Mouse (Mus musculus): ENCODE measurements at regions not wholly inside any gene's neighbourhood (a gene's known extent, or its start where the extent isn't known, plus 50 kb on each side); places are given as distances from the start of the nearest gene placed in this dataset.

DNA sequence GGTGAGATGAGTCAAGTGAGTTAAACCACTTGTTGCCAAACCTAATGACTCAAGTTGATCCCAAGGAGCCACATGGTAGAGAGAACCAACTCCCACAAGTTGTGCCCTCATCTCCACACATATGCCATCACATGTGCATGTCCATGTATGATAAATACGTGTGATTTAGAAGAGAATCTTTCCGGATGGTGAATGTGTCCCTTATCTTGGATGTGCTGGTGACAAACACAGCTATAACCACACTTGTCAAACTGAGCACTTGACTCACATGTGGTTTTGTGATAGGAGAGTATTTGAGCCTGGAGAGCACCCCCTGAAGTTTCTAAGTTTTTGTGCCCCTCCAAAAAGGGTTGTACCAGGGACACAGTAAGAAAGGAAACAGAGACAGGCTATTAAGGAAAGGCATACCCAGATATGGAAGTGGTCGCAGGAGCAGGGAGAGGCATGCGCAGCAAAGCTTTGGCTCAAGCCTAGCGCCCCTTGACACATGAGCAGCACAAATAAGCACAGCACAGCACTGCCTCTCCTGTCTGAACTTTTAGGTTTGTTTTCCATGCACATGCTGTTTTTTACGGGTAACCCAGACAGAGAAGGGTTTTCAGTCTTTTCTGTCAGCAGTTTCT lies 558.4 kb upstream of the Nrp1 start:
- no peak overlapping the region for H3K27ac ChIP-seq
- no peak overlapping the region for H3K4me3 ChIP-seq
- no peak for DNase-seq (ENCODE audit: low spot score)
- H3K9me3 ChIP-seq = no peaks in the 10 kb centered on the region
- WGBS = 62% methylated on average over 6 of the region's 6 CpGs
- H3K36me3 ChIP-seq = no peaks in the 10 kb centered on the region
- H3K4me1 ChIP-seq = 0 out of 2 replicates have a peak, but pooled peaks cover 3% of the 10 kb centered on the region
- H3K27me3 ChIP-seq (ENCODE audit: insufficient read depth, poor library complexity, severe bottlenecking) = no peaks in the 10 kb centered on the region

DNA sequence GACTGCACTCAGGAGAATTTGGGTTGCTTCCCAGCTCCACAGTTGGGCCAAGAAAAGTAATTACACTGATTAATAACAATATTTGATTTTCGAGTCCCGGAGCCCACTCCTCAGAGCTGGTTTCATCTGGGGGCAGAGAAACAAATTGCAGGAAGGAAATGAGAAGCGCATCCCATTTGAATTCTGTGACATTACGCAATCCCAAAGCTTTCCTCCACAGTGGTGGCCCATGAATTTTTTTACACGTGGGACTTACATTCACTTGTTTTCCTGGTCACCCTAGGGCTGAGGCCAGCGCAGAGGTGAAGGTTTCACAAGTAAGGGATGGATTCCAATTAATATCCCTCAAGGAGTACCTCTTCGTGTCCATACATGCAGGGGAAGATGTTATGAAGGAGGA lies 556.3 kb upstream of the Nrp1 start:
- Histone ChIP-seq H3K36me3 (no peaks in the 10 kb centered on the region), H3K4me3 (no peak overlapping the region), H3K9me3 (no peaks in the 10 kb centered on the region), H3K27ac (no peak overlapping the region), H3K27me3 (ENCODE audit: insufficient read depth, poor library complexity, severe bottlenecking) (no peaks in the 10 kb centered on the region), H3K4me1 (0 out of 2 replicates have a peak, but pooled peaks cover 3% of the 10 kb centered on the region)
- WGBS = 80% methylated on average over 7 of the region's 7 CpGs
- no peak for DNase-seq (ENCODE audit: low spot score)

GRCm38 (mm10) chr8:127802661-127803333 lies 555.6 kb upstream of the Nrp1 start:
- WGBS = 52% methylated on average over 5 of the region's 5 CpGs
- Histone ChIP-seq H3K27me3 (ENCODE audit: insufficient read depth, poor library complexity, severe bottlenecking) (no peaks in the 10 kb centered on the region), H3K27ac (no peak overlapping the region), H3K36me3 (no peaks in the 10 kb centered on the region), H3K4me3 (no peak overlapping the region), H3K9me3 (no peaks in the 10 kb centered on the region), H3K4me1 (0 out of 2 replicates have a peak, but pooled peaks cover 3% of the 10 kb centered on the region)
- no peak for DNase-seq (ENCODE audit: low spot score)

GRCm38 (mm10) chr8:127809203-127810155 lies 548.9 kb upstream of the Nrp1 start:
- H3K27ac ChIP-seq = no peak overlapping the region
- WGBS = 75% methylated on average over 7 of the region's 7 CpGs

DNA sequence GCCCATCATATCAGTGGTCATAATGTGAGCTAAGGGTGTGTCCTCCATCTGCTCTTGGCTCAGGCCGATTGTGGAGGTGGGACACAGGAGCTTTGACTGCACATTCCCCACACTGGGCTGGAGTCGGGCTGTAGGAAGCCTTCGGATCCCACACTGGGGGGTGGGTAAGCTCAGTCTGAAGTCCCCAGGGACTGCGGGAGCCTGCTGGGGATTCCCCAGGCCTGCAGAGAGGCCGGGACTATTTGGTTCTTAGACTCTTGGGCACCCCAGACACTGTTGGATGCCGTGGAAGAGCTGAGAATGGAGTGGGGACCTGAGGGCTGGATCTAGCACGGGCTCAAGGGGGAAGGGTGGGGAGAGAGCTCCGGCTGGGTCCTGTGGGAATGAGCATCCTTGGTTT lies 547.1 kb upstream of the Nrp1 start:
- no peak for DNase-seq (ENCODE audit: low spot score)
- H3K27me3 ChIP-seq (ENCODE audit: insufficient read depth, poor library complexity, severe bottlenecking) = no peaks in the 10 kb centered on the region
- 77% methylated on average over 8 of the region's 8 CpGs for WGBS
- H3K36me3 ChIP-seq = no peaks in the 10 kb centered on the region
- no peak overlapping the region for H3K4me3 ChIP-seq
- no peaks in the 10 kb centered on the region for H3K4me1 ChIP-seq
- no peaks in the 10 kb centered on the region for H3K9me3 ChIP-seq
- no peak overlapping the region for H3K27ac ChIP-seq

More at GRCm38 (mm10) chr8:127809203-127810155, 548.9 kb upstream of the Nrp1 start:
- no peaks in the 10 kb centered on the region for H3K4me1 ChIP-seq
- no peak overlapping the region for H3K4me3 ChIP-seq
- DNase-seq (ENCODE audit: low spot score) = no peak
- H3K36me3 ChIP-seq = no peaks in the 10 kb centered on the region
- no peaks in the 10 kb centered on the region for H3K27me3 ChIP-seq (ENCODE audit: insufficient read depth, poor library complexity, severe bottlenecking)
- H3K9me3 ChIP-seq = no peaks in the 10 kb centered on the region

DNA sequence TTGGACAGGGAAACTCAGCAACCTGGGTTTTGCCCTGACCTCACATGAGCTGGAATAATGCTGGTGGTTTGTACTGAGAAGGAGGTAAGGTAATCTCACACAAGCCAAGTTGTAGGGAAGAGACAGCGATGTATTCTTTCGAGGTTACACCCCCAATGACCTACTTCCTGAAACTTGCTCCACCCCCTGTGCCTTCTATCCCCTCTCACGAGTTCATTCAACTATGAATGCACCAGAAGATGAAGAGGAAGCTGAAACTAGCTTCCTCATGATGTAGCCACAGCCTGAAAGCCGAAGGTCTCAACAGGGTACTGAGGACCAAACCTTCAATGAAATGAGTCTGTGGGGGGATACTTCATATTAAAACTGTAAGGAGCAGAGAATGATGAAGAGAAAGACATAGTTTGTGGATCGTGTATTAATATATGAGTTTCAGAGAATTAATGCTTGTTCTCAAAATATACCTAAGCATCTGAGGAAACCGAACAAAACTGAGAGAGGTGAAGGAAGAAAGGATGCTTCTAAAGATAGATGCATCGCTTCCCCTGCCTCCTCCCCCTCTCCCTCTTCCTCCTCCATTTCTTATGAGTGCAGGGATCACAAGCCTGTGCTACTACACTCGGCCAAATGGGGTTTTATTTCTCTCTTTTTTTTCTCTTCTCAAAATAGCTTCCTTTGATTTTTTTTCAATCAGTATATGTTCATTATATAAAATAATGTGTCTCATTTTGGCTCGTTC lies 543.5 kb upstream of the Nrp1 start:
- WGBS = 83% methylated on average over 9 of the region's 9 CpGs
- no peaks in the 10 kb centered on the region for H3K27me3 ChIP-seq (ENCODE audit: insufficient read depth, poor library complexity, severe bottlenecking)
- no peaks in the 10 kb centered on the region for H3K4me1 ChIP-seq
- no peak for DNase-seq (ENCODE audit: low spot score)
- H3K36me3 ChIP-seq = no peaks in the 10 kb centered on the region
- H3K9me3 ChIP-seq = no peaks in the 10 kb centered on the region
- no peak overlapping the region for H3K4me3 ChIP-seq
- no peak overlapping the region for H3K27ac ChIP-seq

DNA sequence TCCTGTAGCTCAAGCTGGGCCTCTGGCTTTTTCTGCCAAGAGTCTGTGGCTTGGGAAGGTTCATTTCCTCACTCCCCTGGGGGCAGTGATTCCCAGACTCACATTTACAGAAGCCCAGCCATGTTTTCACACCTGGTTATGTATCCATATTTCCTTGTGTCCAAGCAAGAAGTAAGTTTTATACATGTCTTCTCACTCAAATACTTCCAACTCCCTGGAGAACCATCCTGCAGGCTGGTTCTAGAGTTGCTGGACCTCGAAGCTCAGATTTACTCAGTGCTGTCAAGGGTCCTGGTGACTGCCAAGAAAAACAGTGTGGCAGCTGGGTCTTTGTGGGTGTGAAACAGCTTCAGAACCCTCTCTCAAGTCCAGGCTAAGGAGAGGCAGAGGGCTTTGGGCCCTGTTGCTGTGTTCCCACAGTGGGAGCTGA lies 537.6 kb upstream of the Nrp1 start:
- Histone ChIP-seq H3K27me3 (ENCODE audit: insufficient read depth, poor library complexity, severe bottlenecking) (no peaks in the 10 kb centered on the region), H3K9me3 (no peaks in the 10 kb centered on the region), H3K4me3 (no peak overlapping the region), H3K36me3 (no peaks in the 10 kb centered on the region), H3K4me1 (no peaks in the 10 kb centered on the region), H3K27ac (no peak overlapping the region)
- DNase-seq (ENCODE audit: low spot score) = no peak
- 60% methylated on average over 1 of the region's 1 CpGs for WGBS

- Histone ChIP-seq H3K9me3 (no peaks in the 10 kb centered on the region), H3K4me3 (no peak overlapping the region), H3K27me3 (ENCODE audit: insufficient read depth, poor library complexity, severe bottlenecking) (no peaks in the 10 kb centered on the region), H3K27ac (no peak overlapping the region), H3K4me1 (no peaks in the 10 kb centered on the region), H3K36me3 (no peaks in the 10 kb centered on the region)
- no peak for DNase-seq (ENCODE audit: low spot score)
- 76% methylated on average over 1 of the region's 1 CpGs for WGBS
Measured at GRCm38 (mm10) chr8:127821646-127822045, 536.8 kb upstream of the Nrp1 start.

DNA sequence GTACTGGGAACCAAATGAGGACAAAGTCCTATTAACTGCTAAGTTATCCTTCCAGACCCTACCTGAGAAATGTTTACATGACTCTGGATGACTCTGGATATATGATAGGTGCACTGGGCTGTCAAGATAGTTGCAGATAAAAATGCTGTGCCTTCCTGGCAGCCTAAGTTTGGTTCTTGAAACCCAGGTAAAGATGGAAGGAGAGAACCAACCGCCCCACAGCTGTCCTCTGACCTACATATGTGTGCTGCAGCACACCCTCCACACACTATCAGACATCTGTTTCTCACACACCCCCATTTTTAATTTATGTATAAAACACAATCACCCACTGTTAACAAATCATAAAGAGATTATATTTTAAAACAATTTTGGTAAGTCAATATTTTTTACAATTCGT lies 533.4 kb upstream of the Nrp1 start:
- H3K4me3 ChIP-seq = no peak overlapping the region
- H3K4me1 ChIP-seq = 0 out of 2 replicates have a peak, but pooled peaks cover 4% of the 10 kb centered on the region
- WGBS = 84% methylated on average over 2 of the region's 2 CpGs
- no peaks in the 10 kb centered on the region for H3K27me3 ChIP-seq (ENCODE audit: insufficient read depth, poor library complexity, severe bottlenecking)
- no peaks in the 10 kb centered on the region for H3K9me3 ChIP-seq
- H3K27ac ChIP-seq = no peak overlapping the region
- H3K36me3 ChIP-seq = no peaks in the 10 kb centered on the region
- no peak for DNase-seq (ENCODE audit: low spot score)

DNA sequence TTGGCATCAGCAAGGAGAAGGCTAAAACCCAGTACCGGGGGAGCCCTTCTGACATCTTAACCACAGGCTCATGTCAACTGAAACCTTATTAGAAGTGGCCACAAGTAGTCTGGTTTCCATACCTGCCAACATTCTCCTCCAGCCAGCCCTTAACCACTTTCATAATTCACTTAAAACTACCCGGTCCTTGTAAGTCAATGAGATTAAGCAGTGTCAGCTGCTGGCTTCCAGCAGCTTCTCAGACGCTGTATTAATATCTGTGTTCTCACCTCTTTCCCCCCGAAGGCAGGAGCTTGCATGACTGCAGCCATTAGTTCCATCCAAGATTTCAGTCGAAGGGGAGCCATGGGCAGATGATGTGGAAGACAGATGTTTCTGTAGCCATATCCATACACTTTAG lies 530.6 kb upstream of the Nrp1 start:
- Histone ChIP-seq H3K27me3 (ENCODE audit: insufficient read depth, poor library complexity, severe bottlenecking) (no peaks in the 10 kb centered on the region), H3K4me3 (no peak overlapping the region), H3K36me3 (no peaks in the 10 kb centered on the region), H3K4me1 (0 out of 2 replicates have a peak, but pooled peaks cover 4% of the 10 kb centered on the region), H3K27ac (no peak overlapping the region), H3K9me3 (no peaks in the 10 kb centered on the region)
- WGBS = 65% methylated on average over 5 of the region's 5 CpGs
- no peak for DNase-seq (ENCODE audit: low spot score)

- Histone ChIP-seq H3K4me3 (no peak overlapping the region), H3K9me3 (no peaks in the 10 kb centered on the region), H3K36me3 (no peaks in the 10 kb centered on the region), H3K27ac (no peak overlapping the region), H3K27me3 (ENCODE audit: insufficient read depth, poor library complexity, severe bottlenecking) (no peaks in the 10 kb centered on the region), H3K4me1 (0 out of 2 replicates have a peak, but pooled peaks cover 4% of the 10 kb centered on the region)
- WGBS = 44% methylated on average over 1 of the region's 1 CpGs
- no peak for DNase-seq (ENCODE audit: low spot score)
Measured at GRCm38 (mm10) chr8:127829659-127830058, 528.7 kb upstream of the Nrp1 start.

- Histone ChIP-seq H3K27ac (no peak overlapping the region), H3K27me3 (ENCODE audit: insufficient read depth, poor library complexity, severe bottlenecking) (no peaks in the 10 kb centered on the region), H3K36me3 (no peaks in the 10 kb centered on the region), H3K4me3 (no peak overlapping the region), H3K4me1 (no peaks in the 10 kb centered on the region), H3K9me3 (no peaks in the 10 kb centered on the region)
- no peak for DNase-seq (ENCODE audit: low spot score)
- 85% methylated on average over 3 of the region's 3 CpGs for WGBS
Measured at GRCm38 (mm10) chr8:127834006-127834405, 524.4 kb upstream of the Nrp1 start.

Data from heart, embryonic 10.5 days (tissue).